Mouse (Mus musculus) embryonic facial prominence, embryonic 15.5 days (tissue): ENCODE data around the gene Ppif. TPM values are rescaled to one million over a fixed set of nuclear protein-coding genes. Genes with fewer than 3 reads are reported as not detected.

ENCODE experiments used
- ATAC-seq: fragments of 200-750 bp; cut with Nextera tagmentation; 2 replicates; pipeline ENCODE4 v1.8.0; 2017; ENCODE audit warnings: low read depth, moderate TSS enrichment; ENCODE audit not compliant: insufficient number of reproducible peaks, low FRiP score, low TSS enrichment
- H3K27ac ChIP-seq: fragments of 300-500 bp; sonication (generic); replicated peaks from 2 replicates; pipeline ENCODE4 v1.5.1; 2015; ENCODE audit warnings: mild to moderate bottlenecking, inconsistent platforms
- H3K27me3 ChIP-seq: fragments of 300-500 bp; sonication (generic); 2 replicates; pipeline ENCODE4 v1.6.1; 2015; ENCODE audit warnings: inconsistent platforms
- H3K36me3 ChIP-seq: fragments of 300-500 bp; sonication (generic); 2 replicates; pipeline ENCODE4 v1.6.1; 2015; ENCODE audit warnings: mild to moderate bottlenecking, inconsistent platforms
- H3K4me1 ChIP-seq: fragments of 300-500 bp; sonication (generic); 2 replicates; pipeline ENCODE4 v1.6.1; 2015; ENCODE audit warnings: inconsistent platforms
- H3K4me2 ChIP-seq: fragments of 300-500 bp; sonication (generic); replicated peaks from 2 replicates; pipeline ENCODE4 v1.6.1; 2015; ENCODE audit warnings: mild to moderate bottlenecking, inconsistent platforms
- H3K4me3 ChIP-seq: fragments of 300-500 bp; sonication (generic); replicated peaks from 2 replicates; pipeline ENCODE4 v1.5.1; 2015; ENCODE audit warnings: mild to moderate bottlenecking, inconsistent platforms
- H3K9ac ChIP-seq: fragments of 300-500 bp; sonication (generic); 2 replicates; pipeline ENCODE4 v1.6.1; 2015; ENCODE audit warnings: inconsistent platforms
- H3K9me3 ChIP-seq: fragments of 300-500 bp; sonication (generic); replicated peaks from 2 replicates; pipeline ENCODE4 v1.6.1; 2016; ENCODE audit warnings: inconsistent platforms
- whole genome bisulfite sequencing: fragments of 180-500 bp; shearing (Covaris S2); methylation state at CpG from one replicate; pipeline ENCODE4 v1.1.7; 2015; 5-methylcytosine and 5-hydroxymethylcytosine counted together
- polyA plus RNA-seq: library from polyadenylated mRNA; unstranded; fragments of >200 nt; fragmentation: Nextera tagmentation; extraction: Ambion mirVana; gene quantifications from 2 replicates; pipeline ENCODE4 v1.2.1, GENCODE M21; 2015

Ppif gene
- polyA plus RNA-seq, 1 experiment from 2014 or later: 30.6 TPM

DNA sequence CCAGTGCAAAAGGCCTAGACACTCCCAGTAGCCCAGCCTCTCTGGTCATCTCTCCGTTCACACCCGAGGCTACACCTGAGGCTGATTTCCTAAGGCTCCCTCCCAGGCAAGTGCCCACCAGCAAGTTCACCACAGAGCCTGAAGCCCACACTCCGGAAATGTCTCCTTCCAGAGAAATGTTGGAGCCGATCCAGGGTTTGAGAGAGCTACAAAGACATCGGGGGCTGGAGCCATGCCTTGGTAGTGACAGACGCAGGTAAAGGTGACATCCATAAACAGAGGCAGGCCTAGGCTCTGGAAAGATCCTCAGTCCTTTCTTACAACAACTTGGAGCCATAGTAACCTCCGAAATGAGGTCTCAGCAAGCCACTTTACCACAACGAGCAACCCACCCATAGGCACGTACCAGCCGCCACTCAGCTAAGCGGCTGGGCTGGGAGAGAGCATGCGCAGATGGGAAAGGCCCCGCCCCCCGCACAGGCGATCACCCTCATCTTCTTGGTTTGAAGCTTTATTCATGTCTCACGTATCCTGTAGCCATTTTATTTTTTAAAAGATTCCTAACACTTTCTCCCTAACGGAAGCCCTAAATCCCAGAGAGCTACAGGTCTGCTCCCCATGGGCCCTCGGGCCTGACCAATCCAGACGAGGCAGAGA is 28.5 kb upstream of the Ppif start:
- 0 out of 2 replicates have a peak overlapping the region, but pooled peaks have one; percentile 34 for H3K27ac ChIP-seq

DNA sequence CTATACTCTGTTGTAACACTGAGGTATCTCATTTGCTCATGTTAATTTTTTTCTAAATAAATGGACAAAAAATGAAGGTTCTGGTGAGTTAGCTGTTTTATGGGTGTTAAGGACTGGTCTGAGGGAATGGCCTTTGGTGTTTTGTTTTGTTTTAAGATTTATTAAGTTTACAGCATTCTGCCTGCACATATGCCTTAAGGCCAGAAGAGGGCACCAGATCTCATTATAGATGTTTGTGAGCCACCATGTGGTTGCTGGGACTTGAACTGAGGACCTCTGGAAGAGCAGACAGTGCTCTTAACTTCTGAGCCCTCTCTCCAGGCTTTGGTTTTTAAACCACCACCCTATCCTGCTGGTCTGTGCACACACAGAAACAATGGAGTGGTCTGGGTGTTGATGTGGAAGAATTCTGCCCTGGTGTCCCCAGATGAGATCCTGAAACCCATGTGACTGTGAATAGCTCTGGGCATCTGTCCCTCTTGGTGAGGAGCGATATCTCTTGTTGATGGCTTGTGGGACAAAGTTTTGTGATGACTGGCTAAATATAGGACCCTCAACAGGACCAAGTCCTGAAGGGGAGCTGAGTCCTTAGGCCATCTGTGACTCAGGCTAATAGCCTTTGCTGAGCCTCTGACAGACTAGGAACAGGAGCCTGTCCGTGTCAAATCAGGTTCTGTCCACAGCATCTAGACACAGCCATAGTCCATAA is 27.1 kb upstream of the Ppif start:
- Histone ChIP-seq H3K4me1 (no peaks in the 10 kb centered on the region), H3K27ac (no peak overlapping the region), H3K4me2 (no peak overlapping the region), H3K9me3 (no peaks in the 10 kb centered on the region), H3K9ac (no peak overlapping the region), H3K27me3 (no peaks in the 10 kb centered on the region), H3K4me3 (no peak overlapping the region), H3K36me3 (peaks cover 51% of the 10 kb centered on the region)
- no peak; the same call in 1 of the 2 replicates for ATAC-seq
- WGBS: 78% methylated on average over 2 of the region's 2 CpGs

More for the DNA sequence above, 28.5 kb upstream of the Ppif start:
- Histone ChIP-seq H3K4me1 (no peaks in the 10 kb centered on the region), H3K4me2 (no peak overlapping the region), H3K36me3 (peaks cover 65% of the 10 kb centered on the region), H3K27me3 (no peaks in the 10 kb centered on the region), H3K4me3 (no peak overlapping the region), H3K9me3 (no peaks in the 10 kb centered on the region), H3K9ac (no peak overlapping the region)
- WGBS: 68% methylated on average over 19 of the region's 19 CpGs
- no peak for ATAC-seq

DNA sequence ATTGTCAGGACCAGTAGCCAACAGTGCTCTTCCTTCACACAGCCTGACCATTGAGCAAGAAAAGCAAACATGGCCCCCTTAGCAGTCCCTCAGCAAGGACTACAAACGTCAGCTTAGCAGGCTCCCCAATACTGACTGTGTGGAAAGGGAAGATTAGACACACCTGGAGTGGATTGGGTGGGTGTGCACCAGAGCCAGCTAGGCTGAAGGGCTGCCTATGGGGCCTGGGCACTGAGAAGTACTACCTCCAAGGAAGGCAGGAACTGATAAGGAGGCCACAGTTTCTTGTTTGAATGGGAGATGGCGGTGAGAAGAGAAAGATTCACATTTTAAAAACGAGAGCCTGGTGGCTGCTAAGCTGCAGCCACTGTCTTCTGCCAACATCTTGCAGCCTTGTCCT is 26.4 kb upstream of the Ppif start:
- H3K27me3 ChIP-seq: no peaks in the 10 kb centered on the region
- no peaks in the 10 kb centered on the region for H3K9me3 ChIP-seq
- peaks cover 44% of the 10 kb centered on the region for H3K36me3 ChIP-seq
- H3K9ac ChIP-seq: no peak overlapping the region
- 64% methylated on average over 3 of the region's 3 CpGs for WGBS
- no peaks in the 10 kb centered on the region for H3K4me1 ChIP-seq
- no peak overlapping the region for H3K4me2 ChIP-seq
- H3K27ac ChIP-seq: no peak overlapping the region
- no peak overlapping the region for H3K4me3 ChIP-seq
- ATAC-seq: no peak

DNA sequence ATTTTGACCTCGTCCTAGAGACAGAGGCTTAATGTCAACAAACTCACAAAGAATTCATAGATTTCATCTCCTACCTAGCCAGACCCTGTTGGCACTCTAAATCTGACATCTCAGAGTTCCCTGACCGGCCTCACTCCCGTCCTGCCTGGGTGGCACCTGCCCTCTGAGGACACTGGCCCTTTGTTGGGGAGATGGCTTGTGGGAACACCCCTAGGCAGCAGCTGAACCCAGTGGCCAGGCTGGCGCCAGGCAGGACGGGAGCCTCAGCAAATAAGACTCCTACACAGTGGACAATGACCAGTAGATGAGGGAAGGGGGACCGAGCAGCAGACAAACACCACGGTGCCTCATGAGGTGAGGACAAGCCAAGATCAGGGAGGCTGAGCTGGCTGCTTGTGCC is 14.3 kb upstream of the Ppif start:
- Histone ChIP-seq H3K9ac (no peak overlapping the region), H3K4me3 (no peak overlapping the region), H3K4me2 (no peak overlapping the region), H3K4me1 (no peaks in the 10 kb centered on the region), H3K27ac (no peak overlapping the region), H3K9me3 (no peaks in the 10 kb centered on the region), H3K27me3 (no peaks in the 10 kb centered on the region), H3K36me3 (no peaks in the 10 kb centered on the region)
- no peak for ATAC-seq
- 61% methylated on average over 7 of the region's 7 CpGs for WGBS

DNA sequence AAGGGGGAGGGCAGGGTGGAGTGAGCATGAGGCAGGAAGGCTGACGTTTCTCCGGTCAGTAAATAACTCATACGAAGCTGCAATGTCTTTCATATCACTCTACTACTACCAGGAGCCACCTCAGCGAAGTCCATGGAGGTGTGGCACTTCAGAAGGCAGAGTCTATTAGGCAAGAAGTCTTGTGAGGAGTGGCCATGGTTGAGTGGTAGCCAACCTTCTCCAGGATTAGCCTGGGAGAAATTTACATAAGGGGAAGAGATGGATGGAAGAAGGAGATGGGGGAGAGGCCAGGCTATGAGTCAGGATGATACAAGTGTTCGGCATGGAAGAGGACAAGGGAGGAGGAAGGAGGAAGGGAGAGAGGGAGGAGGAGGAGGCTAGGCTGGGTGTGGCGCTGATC is 11.9 kb upstream of the Ppif start:
- H3K4me1 ChIP-seq: no peaks in the 10 kb centered on the region
- no peak overlapping the region for H3K4me2 ChIP-seq
- no peaks in the 10 kb centered on the region for H3K9me3 ChIP-seq
- no peak overlapping the region for H3K4me3 ChIP-seq
- no peak for ATAC-seq
- WGBS: 69% methylated on average over 6 of the region's 6 CpGs
- H3K27me3 ChIP-seq: no peaks in the 10 kb centered on the region
- H3K9ac ChIP-seq: no peak overlapping the region
- no peaks in the 10 kb centered on the region for H3K36me3 ChIP-seq
- H3K27ac ChIP-seq: no peak overlapping the region

DNA sequence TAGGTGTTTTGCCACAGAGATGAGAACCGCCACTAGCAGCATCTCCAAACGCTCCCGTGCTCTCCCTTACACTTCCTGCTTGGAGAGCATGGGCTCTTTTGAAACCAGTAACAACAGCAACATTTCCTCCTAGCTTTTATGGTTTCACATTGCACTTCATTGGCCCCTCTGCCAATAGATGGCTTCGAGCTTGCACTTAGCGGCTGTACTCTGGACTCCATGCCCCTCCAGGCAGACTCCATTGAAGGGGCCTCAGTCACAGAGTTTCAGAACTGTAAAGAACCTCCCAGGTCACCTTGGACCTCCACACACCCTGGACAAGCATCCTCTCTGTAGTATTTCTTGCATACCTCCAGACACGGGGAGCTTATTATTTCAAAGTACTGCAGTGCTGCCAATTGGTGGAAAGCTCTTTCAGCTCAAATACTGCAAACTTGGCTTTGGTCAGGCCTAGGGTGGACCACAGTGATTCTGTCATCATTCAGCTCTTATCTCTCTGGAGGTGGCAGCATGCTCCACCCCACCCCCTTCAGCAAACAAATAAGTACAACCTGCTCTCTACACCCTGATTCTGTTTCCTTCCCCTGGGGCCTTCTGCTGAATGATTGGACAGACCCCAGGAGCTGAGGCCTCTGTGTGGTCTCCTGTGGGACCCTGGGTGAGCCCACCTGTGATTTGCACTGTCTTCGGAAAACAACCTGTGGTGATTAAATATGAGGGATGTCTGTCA is 7.6 kb upstream of the Ppif start:
- Histone ChIP-seq H3K27ac (no peak overlapping the region), H3K4me2 (no peak overlapping the region)
- ATAC-seq: 0 out of 2 replicates have a peak, but pooled peaks have one; percentile 34

DNA sequence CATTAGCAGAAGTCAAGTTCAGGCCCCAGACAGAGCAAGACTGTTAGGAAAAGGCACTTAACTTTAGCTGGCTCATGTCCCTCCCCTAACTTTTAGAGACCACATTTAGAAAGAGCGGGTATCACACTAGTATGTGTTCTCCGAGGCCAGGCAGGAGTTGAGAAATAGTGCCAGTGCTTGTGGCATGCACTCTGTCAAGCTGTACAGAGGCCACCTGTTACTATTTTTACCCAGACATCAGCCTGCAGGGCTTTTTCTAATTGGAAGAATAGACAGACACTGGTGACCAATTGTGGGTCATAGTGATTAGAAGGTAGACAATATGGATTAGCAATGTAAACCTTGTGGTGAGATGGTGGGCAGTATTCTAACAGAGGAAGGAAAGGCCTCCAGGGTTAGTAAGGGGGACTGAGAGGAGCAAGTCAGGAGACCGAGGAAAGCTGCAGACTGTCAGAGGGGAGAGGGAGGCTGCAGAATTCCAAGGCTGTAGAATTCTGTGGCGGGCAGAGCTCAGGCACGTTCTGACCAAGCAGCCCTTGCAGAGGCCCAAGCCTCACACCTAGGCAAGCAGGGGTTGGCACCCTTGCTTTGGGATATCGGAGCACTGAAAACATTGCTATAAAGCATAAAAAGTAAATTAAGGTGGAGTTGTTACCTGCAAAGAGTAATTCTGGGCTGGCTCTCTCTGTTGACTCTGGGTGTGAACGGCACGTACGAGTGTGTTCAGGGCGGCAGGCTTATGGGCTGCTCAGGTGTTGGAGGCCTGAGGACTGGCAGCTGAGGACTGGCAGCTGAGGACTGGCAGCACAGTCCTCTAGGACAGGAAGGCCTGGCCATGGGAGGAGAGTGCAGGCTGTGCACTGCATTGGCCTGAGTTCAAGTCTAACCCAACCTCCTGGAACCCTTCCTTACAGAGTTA is 6.7 kb upstream of the Ppif start:
- Histone ChIP-seq H3K27ac (no peak overlapping the region), H3K36me3 (no peaks in the 10 kb centered on the region), H3K27me3 (no peaks in the 10 kb centered on the region), H3K9me3 (no peaks in the 10 kb centered on the region), H3K4me1 (no peaks in the 10 kb centered on the region), H3K4me2 (no peak overlapping the region), H3K4me3 (no peak overlapping the region), H3K9ac (no peak overlapping the region)
- WGBS: 71% methylated on average over 10 of the region's 10 CpGs
- ATAC-seq: no peak

More for the DNA sequence above, 7.6 kb upstream of the Ppif start:
- Histone ChIP-seq H3K4me3 (no peak overlapping the region), H3K27me3 (no peaks in the 10 kb centered on the region), H3K36me3 (no peaks in the 10 kb centered on the region), H3K4me1 (no peaks in the 10 kb centered on the region), H3K9ac (no peak overlapping the region), H3K9me3 (no peaks in the 10 kb centered on the region)
- WGBS: 56% methylated on average over 7 of the region's 7 CpGs

DNA sequence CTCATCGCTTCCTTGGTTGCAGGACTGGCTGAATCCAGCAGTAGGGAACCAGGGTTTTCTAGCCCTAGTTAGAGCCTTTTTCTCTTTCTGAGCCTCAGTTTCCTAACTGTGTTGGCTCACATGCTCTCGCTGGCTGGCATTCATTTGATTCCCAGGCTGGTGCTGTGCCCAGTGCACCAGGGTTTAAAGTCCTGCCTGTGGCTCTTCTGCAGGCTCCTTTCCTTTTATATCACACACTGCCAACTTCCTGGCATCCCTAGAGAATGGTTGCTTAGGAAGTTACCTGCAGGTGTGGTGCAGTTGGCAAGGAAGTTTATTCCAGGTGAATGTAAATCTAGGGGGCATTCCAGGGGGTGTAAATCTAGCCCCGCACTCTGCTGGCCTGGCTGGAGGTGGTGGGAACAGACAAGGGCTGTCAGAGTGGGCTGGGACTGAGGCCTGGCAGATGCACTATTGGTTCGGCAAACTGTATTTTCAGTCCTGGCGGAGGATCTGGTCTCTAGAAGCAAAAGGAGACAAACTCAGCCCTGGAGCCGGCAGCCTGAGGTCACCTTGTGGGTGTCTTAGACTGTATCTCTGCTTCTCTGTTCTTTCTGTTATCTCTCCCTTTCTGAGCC is 575 bp upstream of the Ppif start:
- Histone ChIP-seq H3K9me3 (no peaks in the 10 kb centered on the region), H3K4me1 (peaks cover 37% of the 10 kb centered on the region), H3K9ac (no peak overlapping the region), H3K4me2 (peak overlapping the region; percentile 78), H3K27ac (0 out of 2 replicates have a peak overlapping the region, but pooled peaks have one; percentile 39), H3K4me3 (peak overlapping the region; percentile 78), H3K36me3 (peaks cover 23% of the 10 kb centered on the region), H3K27me3 (no peaks in the 10 kb centered on the region)
- no peak for ATAC-seq
- 64% methylated on average over 6 of the region's 6 CpGs for WGBS

DNA sequence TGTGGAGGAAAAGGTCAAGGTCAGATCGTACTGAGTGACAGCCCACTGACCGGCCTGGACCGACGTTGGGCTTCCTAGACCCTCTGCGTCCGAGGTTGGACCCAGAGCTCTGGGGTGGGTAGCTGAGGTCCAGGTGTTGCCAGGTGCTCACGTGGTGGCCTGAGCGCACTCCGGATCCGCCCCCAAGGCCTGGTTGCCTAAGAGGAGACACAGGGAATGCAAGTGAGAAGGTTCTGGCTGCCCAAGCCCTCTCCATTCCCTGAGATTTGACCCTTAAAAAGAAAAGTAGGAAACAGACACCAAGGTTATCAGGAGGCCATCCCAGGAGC is 579 bp downstream of the Ppif start:
- H3K27me3 ChIP-seq: no peaks in the 10 kb centered on the region
- H3K9me3 ChIP-seq: no peaks in the 10 kb centered on the region
- peak overlapping the region; percentile 84 for H3K9ac ChIP-seq
- H3K4me2 ChIP-seq: peak overlapping the region; percentile 78
- 0 out of 2 replicates have a peak overlapping the region, but pooled peaks have one; percentile 51 for H3K27ac ChIP-seq
- peaks cover 34% of the 10 kb centered on the region for H3K36me3 ChIP-seq
- H3K4me1 ChIP-seq: peaks cover 37% of the 10 kb centered on the region
- peak overlapping the region; percentile 78 for H3K4me3 ChIP-seq
- WGBS: 1% methylated on average over 10 of the region's 10 CpGs
- no peak for ATAC-seq

DNA sequence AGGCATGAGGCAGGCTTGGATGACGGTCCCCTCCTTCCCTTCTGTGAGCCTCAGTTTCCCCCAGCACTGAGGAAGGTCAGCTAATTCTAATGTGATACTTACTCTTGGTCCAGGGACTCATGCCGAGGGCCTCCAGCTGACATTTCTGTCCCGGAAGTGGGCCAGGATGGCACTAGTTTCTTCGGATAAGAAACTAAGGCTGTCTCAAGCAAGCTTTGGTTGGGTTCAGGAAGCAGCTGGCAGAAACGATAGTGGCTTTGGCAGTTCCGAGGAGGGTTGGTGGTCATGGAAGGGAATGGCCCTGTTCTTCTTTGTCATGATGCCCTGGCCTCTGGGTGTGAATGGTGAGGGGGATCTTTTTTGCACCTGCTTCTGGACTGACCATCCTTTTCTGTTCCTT is 1.1 kb downstream of the Ppif start:
- H3K27ac ChIP-seq: no peak overlapping the region
- H3K27me3 ChIP-seq: no peaks in the 10 kb centered on the region
- H3K36me3 ChIP-seq: peaks cover 39% of the 10 kb centered on the region
- ATAC-seq: no peak
- H3K4me3 ChIP-seq: peak overlapping the region; percentile 78
- H3K9me3 ChIP-seq: no peaks in the 10 kb centered on the region
- H3K4me2 ChIP-seq: peak overlapping the region; percentile 78
- WGBS: 48% methylated on average over 6 of the region's 6 CpGs
- H3K9ac ChIP-seq: 0 out of 2 replicates have a peak overlapping the region, but pooled peaks have one; percentile 6
- H3K4me1 ChIP-seq: peaks cover 37% of the 10 kb centered on the region
